Mouse (Mus musculus): ENCODE data around the gene Tgfa.

Gene Tgfa

DNA sequence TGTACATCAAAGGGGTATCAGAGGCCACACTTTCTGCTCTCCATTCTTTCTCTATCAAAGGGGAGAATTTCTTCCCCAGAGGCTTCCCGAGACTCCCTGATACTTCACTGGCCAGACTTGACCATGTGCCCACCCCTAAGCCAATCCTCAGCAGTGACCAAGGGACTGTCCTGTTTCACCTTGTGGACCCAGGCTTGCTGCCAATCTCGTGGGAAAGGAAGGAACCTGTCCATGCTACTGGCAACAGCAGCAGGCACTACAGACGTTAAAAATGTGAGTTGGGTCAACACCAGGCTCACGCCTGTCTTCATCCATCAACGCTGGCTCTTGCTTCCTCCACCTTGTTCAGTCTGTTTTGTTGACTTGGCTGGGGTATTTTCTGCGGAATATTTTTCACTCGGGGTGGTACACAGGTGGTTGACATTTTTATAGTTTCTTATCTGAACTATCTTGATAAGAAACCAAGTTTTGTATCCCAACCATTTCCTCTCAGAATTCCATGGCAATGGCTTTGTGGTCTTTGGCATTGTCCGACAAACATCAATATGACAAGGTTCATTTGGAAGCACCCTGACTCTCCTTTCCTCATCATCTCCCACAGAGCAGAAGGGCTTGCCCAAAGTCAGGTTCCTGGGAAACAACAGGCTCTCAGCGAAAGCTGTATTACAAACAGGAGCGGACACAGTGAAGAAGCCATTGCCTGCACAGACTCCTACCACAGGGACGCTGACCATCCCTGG lies 6.1 kb upstream of the Tgfa start:
- DNase-seq = no peak

DNA sequence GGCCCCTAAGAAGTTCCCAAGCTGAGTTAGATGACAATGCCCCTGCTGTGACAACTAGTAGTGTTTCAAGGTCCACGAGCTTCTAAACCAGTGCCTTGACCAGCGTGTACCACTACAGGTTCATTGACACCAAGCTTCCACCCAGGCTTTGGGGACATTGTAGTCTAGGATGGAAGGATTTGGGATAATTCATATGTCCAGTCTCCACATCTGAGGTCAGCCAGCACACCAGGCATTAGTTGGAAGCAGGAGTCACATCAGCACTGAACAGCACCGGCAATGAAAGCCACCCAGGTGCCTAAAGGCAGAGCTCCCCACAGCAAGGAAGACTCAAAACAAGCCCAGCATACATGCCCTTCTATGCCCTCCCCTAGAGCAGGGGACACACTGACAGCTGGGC lies 4.4 kb upstream of the Tgfa start:
- no peak for DNase-seq

- no peak for DNase-seq
Measured at GRCm38 (mm10) chr6:86192978-86193377, 2.0 kb upstream of the Tgfa start.

- DNase-seq = peak; percentile 70
Measured at GRCm38 (mm10) chr6:86193879-86194278, 1.1 kb upstream of the Tgfa start.

- peak; percentile 12 for DNase-seq
Measured at GRCm38 (mm10) chr6:86196034-86196433, 1.0 kb downstream of the Tgfa start.

GRCm38 (mm10) chr6:86197150-86197862 lies 2.3 kb downstream of the Tgfa start:
- no peak for DNase-seq

- DNase-seq = peak; percentile 11
Measured at GRCm38 (mm10) chr6:86200934-86201333, 5.9 kb downstream of the Tgfa start.

- DNase-seq = peak; percentile 20
Measured at GRCm38 (mm10) chr6:86203101-86203500, 8.1 kb downstream of the Tgfa start.

DNA sequence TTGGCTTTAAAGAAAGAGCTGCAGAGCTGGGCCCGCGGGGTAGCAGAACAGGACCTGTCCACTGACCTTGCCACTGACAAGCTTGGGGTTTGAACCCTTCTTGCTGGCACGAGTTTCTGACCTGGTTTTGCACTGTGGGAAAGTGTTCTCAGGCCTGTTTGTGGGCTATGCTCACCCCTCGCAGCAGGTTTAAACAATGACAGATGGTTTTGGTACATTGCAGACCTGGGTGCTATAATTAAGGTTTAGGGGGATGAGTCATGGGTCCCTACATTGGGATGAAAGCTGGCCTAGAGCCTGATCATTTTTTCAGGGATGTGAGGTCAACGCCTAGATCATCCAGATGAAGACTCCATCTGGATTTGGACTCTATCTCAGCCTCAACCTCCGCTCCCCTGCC lies 11.0 kb downstream of the Tgfa start:
- no peak for DNase-seq

GRCm38 (mm10) chr6:86206985-86207384 lies 12.0 kb downstream of the Tgfa start:
- no peak for DNase-seq

GRCm38 (mm10) chr6:86209133-86210016 lies 14.4 kb downstream of the Tgfa start:
- peak; percentile 63 for DNase-seq

DNA sequence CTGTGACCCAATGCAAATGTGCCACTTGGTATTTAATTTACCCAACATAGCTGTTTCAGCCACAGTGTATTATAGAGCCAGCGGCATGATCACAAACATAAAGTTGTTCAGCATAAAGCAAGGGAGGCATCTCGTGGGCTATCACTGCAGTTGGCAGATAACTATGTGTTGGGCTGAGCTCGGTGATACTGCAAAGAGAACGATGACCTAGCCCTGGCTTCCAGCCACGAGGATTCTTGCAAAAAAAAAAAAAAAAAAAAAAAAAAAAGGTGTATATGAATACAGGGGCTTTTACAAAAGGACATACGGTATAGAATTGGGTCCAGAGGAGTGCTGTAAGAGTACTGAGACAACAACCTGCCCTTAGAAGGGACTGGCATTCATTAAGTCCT lies 15.0 kb downstream of the Tgfa start:
- no peak for DNase-seq

GRCm38 (mm10) chr6:86210619-86211018 lies 15.6 kb downstream of the Tgfa start:
- DNase-seq = no peak

- DNase-seq = no peak
Measured at GRCm38 (mm10) chr6:86211081-86211763, 16.2 kb downstream of the Tgfa start.

DNA sequence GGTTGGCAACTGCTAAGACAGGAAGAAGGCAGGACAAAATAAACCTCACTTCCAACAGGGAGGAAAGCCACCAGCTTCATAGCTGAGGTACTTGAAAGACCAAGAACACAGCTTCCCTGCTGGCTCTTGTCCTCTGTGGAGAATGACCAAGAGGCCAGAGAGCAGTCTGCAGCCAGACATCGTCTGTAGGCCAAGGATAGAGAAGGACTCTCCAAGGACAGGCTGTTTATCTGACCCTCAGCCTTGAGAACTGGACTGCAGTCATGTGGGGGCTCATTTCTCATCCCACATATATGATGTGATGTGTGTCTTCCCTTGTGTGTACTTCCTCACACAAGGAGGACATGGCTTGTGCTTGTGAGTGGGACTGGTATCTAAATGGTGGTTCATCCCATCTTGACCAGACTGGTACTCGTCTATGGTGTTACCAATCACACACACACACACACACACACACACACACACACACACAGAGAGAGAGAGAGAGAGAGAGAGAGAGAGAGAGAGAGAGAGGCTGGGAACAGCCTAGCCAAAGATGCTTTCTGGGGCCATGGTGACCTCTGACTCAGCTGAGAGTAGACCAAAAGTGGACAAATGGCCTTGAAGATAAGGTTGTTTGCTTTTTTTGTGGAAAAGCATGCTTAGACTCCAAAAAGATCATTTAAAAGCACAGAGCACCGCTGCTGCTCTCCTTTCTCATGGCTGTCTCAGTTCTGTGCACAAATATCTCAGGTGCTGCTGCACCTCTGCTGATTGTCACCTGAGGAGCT lies 18.0 kb downstream of the Tgfa start:
- DNase-seq = no peak

DNA sequence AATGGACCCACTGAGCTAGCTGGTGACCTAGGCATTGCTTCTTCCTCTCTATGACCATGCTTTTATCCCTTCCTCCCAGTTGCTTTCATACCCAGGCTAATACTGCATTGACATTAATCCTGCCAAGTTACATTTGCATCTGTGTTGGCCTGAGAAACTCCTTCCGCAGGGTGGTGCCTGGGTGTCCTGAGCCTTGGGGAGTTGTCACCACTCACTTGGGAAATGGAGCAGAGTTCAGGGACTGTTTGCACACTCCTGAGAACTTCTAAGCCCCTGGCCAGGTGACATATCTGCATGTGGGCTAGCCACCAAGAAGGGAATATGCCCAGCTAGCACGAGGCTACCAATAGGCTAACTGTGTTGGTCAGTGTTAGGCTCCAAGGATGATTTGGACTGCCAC lies 23.0 kb downstream of the Tgfa start:
- DNase-seq = no peak

GRCm38 (mm10) chr6:86218739-86219138 lies 23.7 kb downstream of the Tgfa start:
- DNase-seq = no peak

DNA sequence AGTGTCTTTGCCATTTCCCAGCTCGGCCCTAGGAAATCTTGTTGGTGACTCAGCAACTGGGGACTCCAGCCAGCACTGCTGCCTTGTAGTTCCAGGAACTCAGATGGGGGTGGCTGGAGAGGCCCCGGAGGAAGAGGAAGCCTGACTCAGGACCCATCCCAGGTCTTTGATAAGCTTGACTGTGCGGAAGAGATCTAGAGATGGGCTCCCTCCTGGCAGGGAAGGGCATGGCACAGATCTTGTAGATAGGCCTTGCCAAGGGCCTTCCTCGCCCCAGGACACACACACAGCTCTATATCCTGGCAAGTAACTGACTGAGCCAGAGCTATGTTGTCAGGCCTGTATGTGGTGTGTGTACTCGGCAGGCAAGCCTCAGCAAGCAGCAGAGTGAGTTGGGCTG lies 24.5 kb downstream of the Tgfa start:
- DNase-seq = peak; percentile 41

- peak; percentile 4 for DNase-seq
Measured at GRCm38 (mm10) chr6:86220171-86220570, 25.1 kb downstream of the Tgfa start.

DNA sequence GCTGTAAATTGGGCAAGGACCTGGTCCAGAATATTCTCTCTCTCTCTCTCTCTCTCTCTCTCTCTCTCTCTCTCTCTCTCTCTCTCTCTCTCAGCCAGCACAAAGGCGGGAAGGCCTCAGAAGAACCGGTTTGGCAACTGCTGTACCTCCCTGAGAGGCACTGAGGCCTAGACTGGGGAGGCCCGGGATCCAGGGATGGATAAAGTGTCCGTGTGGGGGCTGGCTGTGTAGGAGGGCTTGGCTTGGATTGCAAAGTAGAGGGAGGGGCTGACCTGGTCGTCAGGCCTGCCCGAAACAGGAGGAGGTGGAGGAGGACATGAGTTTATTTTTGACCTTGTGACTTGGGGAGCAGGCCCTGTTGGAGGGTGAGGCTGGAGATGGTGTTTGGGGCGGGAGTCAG lies 27.4 kb downstream of the Tgfa start:
- peak; percentile 47 for DNase-seq

GRCm38 (mm10) chr6:86225604-86226003 lies 30.6 kb downstream of the Tgfa start:
- DNase-seq = no peak

- DNase-seq = no peak
Measured at GRCm38 (mm10) chr6:86232367-86232766, 37.3 kb downstream of the Tgfa start.
